In genomic region chr15:77368148-77368547, GRCm38 (mm10) we compare ENCODE assay signal across 8 mouse cellular contexts. TPM values are rescaled to one million over a fixed set of nuclear protein-coding genes. Genes with fewer than 3 reads are reported as not detected.
A peak's percentile ranks its signal among the peaks of the same experiment; 100 is the strongest.
DNase-seq lines count a peak whose midpoint lies in the region; ATAC-seq and TF ChIP-seq lines count a peak whose summit lies in the region.

No protein-coding gene starts in this region.

- no peaks in the 10 kb centered on the region for H3K9me3 ChIP-seq in embryonic facial prominence, embryonic 10.5 days
- H3K9me3 ChIP-seq in intestine, postnatal 0 days (ENCODE audit: control insufficient read depth), result no peaks in the 10 kb centered on the region
- H3K9me3 ChIP-seq in midbrain, embryonic 11.5 days (ENCODE audit: control insufficient read depth, low read length), result no peaks in the 10 kb centered on the region

- no peaks in the 10 kb centered on the region for H3K36me3 ChIP-seq in embryonic facial prominence, embryonic 10.5 days (replicated peaks)
- no peaks in the 10 kb centered on the region for H3K36me3 ChIP-seq in intestine, postnatal 0 days (ENCODE audit: control insufficient read depth, insufficient read depth)
- H3K36me3 ChIP-seq in midbrain, embryonic 11.5 days (ENCODE audit: control insufficient read depth, insufficient read depth, low read length), result no peaks in the 10 kb centered on the region

- peak; percentile 99 for TF ChIP-seq CTCF in intestine, postnatal 0 days (IDR thresholded peaks at IDR 0.05; ENCODE audit: low read depth)

- H3K4me3 ChIP-seq in embryonic facial prominence, embryonic 10.5 days, result peak overlapping the region; percentile 34
- no peak overlapping the region; the same call in 1 of the 2 replicates for H3K4me3 ChIP-seq in intestine, postnatal 0 days (ENCODE audit: low read depth, low read length)
- H3K4me3 ChIP-seq in midbrain, embryonic 11.5 days (ENCODE audit: low read depth, low read length), result no peak overlapping the region

- H3K4me2 ChIP-seq in intestine, postnatal 0 days (replicated peaks; ENCODE audit: low read depth), result peak overlapping the region; percentile 54
- 0 out of 2 replicates have a peak overlapping the region, but pooled peaks have one; percentile 15 for H3K4me2 ChIP-seq in midbrain, embryonic 11.5 days

- peak; percentile 84 for ATAC-seq in granulocyte monocyte progenitor cell, adult 5-6 weeks (replicated peaks; ENCODE audit: poor library complexity, severe bottlenecking)
- ATAC-seq in intestine, postnatal 0 days, result peak; percentile 60
- peak; percentile 62 for ATAC-seq in midbrain, embryonic 11.5 days (ENCODE audit: low FRiP score)

- WGBS in embryonic facial prominence, embryonic 10.5 days, result under 1% methylated on average over 13 of the region's 13 CpGs
- WGBS in intestine, postnatal 0 days, result under 1% methylated on average over 13 of the region's 13 CpGs
- under 1% methylated on average over 13 of the region's 13 CpGs for WGBS in midbrain, embryonic 11.5 days

- peaks cover 55% of the 10 kb centered on the region for H3K4me1 ChIP-seq in embryonic facial prominence, embryonic 10.5 days
- H3K4me1 ChIP-seq in intestine, postnatal 0 days (replicated peaks; ENCODE audit: control insufficient read depth, insufficient read depth, low read length), result 0 out of 2 replicates have a peak, but pooled peaks cover 2% of the 10 kb centered on the region
- peaks cover 18% of the 10 kb centered on the region for H3K4me1 ChIP-seq in midbrain, embryonic 11.5 days (ENCODE audit: control insufficient read depth, insufficient read depth, low read length)

- intact Hi-C loops in left cerebral cortex, postnatal 36 days (cut with DNase I), result loop anchor here (5.0 to 10.0 kb wide), 2 partner anchors 121 to 293 kb away; no protein-coding TSS in a partner anchor

- peak; percentile 97 for DNase-seq in adrenal gland, postnatal 14 days
- peak; percentile 95 for DNase-seq in embryonic facial prominence, embryonic 10.5 days (ENCODE audit: low spot score)
- peak; percentile 93 to 95 for DNase-seq in left cerebral cortex, postnatal 36 days (ENCODE audit: low spot score in 2 of 2)
- DNase-seq in midbrain, embryonic 11.5 days (ENCODE audit: low spot score, missing footprints), result peak; percentile 99
- DNase-seq in right cerebral cortex, postnatal 4 days, result peak; percentile 98
- DNase-seq in yolk sac, embryonic 10.5 days (ENCODE audit: low spot score), result peak; percentile 91

- H3K27me3 ChIP-seq in embryonic facial prominence, embryonic 10.5 days (replicated peaks; ENCODE audit: low read depth, poor library complexity, severe bottlenecking), result no peaks in the 10 kb centered on the region
- H3K27me3 ChIP-seq in intestine, postnatal 0 days (replicated peaks; ENCODE audit: control insufficient read depth, insufficient read depth, low read length), result no peaks in the 10 kb centered on the region; the same call in 1 of the 2 replicates
- no peaks in the 10 kb centered on the region for H3K27me3 ChIP-seq in midbrain, embryonic 11.5 days (ENCODE audit: control insufficient read depth, insufficient read depth, low read length)

- H3K9ac ChIP-seq in intestine, postnatal 0 days (ENCODE audit: low read depth, low read length), result peak overlapping the region; percentile 28; the same call in 1 of the 2 replicates
- peak overlapping the region; percentile 46; the same call in 1 of the 2 replicates for H3K9ac ChIP-seq in midbrain, embryonic 11.5 days (ENCODE audit: low read length)

- peak overlapping the region; percentile 90 for H3K27ac ChIP-seq in embryonic facial prominence, embryonic 10.5 days (replicated peaks)
- H3K27ac ChIP-seq in intestine, postnatal 0 days (ENCODE audit: low read depth, low read length), result peak overlapping the region; percentile 24; the same call in 1 of the 2 replicates
- no peak overlapping the region for H3K27ac ChIP-seq in midbrain, embryonic 11.5 days (ENCODE audit: low read depth, low read length)

RNA-seq across cellular contexts. Expression of gene Apol7a, which starts 30.8 kb away (rescaled TPM):
- 0.41 and 4.8 TPM in 2 replicates for total RNA-seq in adrenal gland, postnatal 14 days (2021)
- not detected in 2 replicates for polyA plus RNA-seq in embryonic facial prominence, embryonic 10.5 days (2016; fragmentation: Nextera tagmentation; extraction: Ambion mirVana)
- not detected in 2 replicates for total RNA-seq in granulocyte monocyte progenitor cell, adult 5-6 weeks (2014; fragmentation: Nextera tagmentation)
- total RNA-seq in granulocyte monocyte progenitor cell, adult 5-6 weeks (2017), result not detected in 2 replicates
- 30.9 and 31.4 TPM in 2 replicates for polyA plus RNA-seq in intestine, postnatal 0 days (2015; fragmentation: Nextera tagmentation; extraction: Ambion mirVana)
- total RNA-seq in left cerebral cortex, postnatal 36 days (2021), result under 1 TPM; 0.39 to 0.50 TPM
- not detected in 2 replicates for polyA plus RNA-seq in midbrain, embryonic 11.5 days (2014; fragmentation: Nextera tagmentation; extraction: Ambion mirVana)

RNA-seq across cellular contexts. Expression of gene Apol9a, which starts 42.8 kb away (rescaled TPM):
- 0.23 and 0.85 TPM in 2 replicates for total RNA-seq in adrenal gland, postnatal 14 days (2021)
- polyA plus RNA-seq in embryonic facial prominence, embryonic 10.5 days (2016; fragmentation: Nextera tagmentation; extraction: Ambion mirVana), result not detected in 2 replicates
- total RNA-seq in granulocyte monocyte progenitor cell, adult 5-6 weeks (2014; fragmentation: Nextera tagmentation), result not detected in 2 replicates
- total RNA-seq in granulocyte monocyte progenitor cell, adult 5-6 weeks (2017), result not detected in 2 replicates
- polyA plus RNA-seq in intestine, postnatal 0 days (2015; fragmentation: Nextera tagmentation; extraction: Ambion mirVana), result 26.2 and 33.1 TPM in 2 replicates
- total RNA-seq in left cerebral cortex, postnatal 36 days (2021), result under 1 TPM in 1 of 2 experiments, not detected in 1; 0.25 TPM
- polyA plus RNA-seq in midbrain, embryonic 11.5 days (2014; fragmentation: Nextera tagmentation; extraction: Ambion mirVana), result not detected in 2 replicates
